Mouse (Mus musculus): ENCODE results near the gene Bag6.
A peak's percentile ranks its signal among the peaks of the same experiment; 100 is the strongest.
"Not testable (repeated sequence)": the region's sequence is repeated elsewhere in the genome, so short reads cannot be mapped to it uniquely, and the experiment has no call there.

The Bag6 gene

GRCm38 (mm10) chr17:35115046-35116019 lies 19.6 kb upstream of the Bag6 start, which contains the start of gene Ly6g5b:
Gene Ly6g5b (minus strand): TSS chr17:35115428.
- DNase-seq = no peak

- DNase-seq = no peak
Observed at GRCm38 (mm10) chr17:35120745-35121142, 14.2 kb upstream of the Bag6 start.

DNA sequence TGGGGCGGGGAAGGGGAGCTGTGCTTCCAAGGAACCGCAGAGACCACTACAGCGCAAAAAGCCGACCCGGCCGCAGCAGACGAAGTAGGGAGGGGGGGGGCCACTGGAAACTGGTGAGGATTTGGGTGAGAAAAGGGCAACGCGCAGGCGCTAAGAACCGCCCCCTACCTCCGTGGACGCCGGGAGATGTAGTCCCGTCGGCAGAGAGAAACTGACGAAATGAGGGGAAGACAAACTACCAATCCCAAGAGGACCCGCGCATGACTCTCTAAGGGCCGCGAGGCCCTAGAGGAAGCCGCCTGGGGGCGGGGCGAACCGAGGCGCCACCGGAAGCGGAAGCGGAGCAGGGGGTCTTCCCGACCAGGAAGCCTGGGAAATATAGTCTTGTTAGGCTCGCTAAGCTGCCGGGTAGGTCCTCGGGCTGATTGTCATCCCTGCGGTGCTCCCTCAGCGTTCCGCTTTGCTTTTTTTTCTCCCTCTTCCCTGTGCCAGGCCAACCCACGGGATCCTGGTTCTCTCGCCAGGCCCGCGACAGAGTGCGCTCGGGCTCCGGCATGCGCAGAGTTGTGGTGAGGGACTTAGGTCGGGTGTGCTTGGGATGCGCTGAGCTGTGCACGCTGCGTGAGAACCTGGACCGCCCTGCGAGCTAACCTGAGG lies 13.7 kb upstream of the Bag6 start, which contains the start of gene Gpank1:
TSS of gene Gpank1 (plus strand) at position 313 of the 657 bp plus-strand sequence.
- peak; percentile 99 for DNase-seq

GRCm38 (mm10) chr17:35121871-35122303 lies 13.1 kb upstream of the Bag6 start, which contains the start of gene Csnk2b:
Gene Csnk2b (minus strand): TSS chr17:35122053.
- DNase-seq = peak; percentile 74

DNA sequence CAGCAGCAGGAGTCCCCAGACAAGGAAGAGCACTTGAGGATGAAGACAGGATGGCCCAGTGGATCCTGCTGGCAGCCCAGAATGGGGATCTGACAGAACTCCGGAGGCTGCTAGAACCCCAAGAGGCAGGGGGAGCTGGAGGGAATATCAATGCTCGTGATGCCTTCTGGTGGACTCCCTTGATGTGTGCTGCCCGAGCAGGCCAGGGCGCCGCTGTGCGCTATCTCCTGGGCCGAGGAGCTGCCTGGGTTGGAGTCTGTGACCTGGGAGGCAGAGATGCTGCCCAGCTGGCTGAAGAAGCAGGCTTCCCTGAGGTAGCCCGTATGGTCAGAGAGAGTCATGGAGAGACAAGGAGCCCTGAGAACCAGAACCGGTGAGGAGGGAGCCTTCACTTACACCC lies 11.7 kb upstream of the Bag6 start:
- DNase-seq = not testable (repeated sequence)

DNA sequence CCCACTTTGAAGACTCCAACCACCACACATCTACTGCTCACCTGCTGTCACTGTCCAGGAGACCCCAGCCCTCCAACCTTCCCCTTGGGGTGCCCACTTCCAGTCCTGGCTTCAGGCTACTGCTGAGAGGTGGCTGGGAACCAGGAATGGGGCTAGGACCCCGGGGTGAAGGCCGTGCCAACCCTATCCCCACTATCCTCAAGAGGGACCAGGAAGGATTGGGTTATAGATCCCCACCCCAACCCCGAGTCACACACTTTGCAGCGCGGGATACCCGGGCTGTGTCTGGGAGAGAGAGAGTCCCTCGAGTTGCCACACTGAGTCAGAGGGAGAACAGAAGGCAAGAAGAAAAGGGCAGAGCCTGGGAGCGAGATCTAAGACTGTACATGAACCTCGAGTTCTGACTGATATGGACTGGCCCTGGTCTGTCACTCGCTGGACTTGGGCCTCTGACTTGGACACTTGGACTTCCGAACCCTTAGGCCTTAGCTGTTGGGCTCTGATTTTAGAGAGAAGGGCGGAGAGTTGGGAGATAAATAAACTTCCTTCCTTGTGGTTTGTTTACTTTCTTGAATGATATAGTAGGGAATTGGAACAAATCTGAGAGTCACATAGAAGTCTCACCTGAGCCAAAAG lies 10.6 kb upstream of the Bag6 start:
- DNase-seq = not testable (repeated sequence)

GRCm38 (mm10) chr17:35125081-35125480 lies 9.9 kb upstream of the Bag6 start:
- DNase-seq = no peak

DNA sequence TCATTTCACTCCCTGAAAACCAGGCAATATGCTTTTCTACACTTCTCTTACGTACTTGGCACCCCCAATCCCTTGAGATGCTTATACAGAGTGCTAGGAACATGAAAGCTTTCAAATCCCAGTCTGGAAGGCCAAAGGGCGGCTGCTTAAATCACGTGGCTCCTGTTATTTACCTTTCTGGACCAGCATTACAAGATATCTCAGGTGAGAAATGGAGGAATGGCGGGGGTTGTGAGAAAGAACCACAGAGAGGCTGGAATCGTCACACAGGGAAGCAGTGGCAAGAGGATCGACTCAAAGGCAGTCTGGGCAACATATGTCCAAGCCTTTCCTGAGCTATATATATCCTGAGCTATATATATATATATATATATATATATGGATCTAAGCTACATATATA lies 9.4 kb upstream of the Bag6 start:
- DNase-seq = no peak

GRCm38 (mm10) chr17:35126206-35126611 lies 8.8 kb upstream of the Bag6 start, which contains the start of gene D17H6S53E:
Gene D17H6S53E (plus strand): TSS chr17:35126373.
- DNase-seq = peak; percentile 73

GRCm38 (mm10) chr17:35127017-35127416 lies 8.0 kb upstream of the Bag6 start:
- no peak for DNase-seq

DNA sequence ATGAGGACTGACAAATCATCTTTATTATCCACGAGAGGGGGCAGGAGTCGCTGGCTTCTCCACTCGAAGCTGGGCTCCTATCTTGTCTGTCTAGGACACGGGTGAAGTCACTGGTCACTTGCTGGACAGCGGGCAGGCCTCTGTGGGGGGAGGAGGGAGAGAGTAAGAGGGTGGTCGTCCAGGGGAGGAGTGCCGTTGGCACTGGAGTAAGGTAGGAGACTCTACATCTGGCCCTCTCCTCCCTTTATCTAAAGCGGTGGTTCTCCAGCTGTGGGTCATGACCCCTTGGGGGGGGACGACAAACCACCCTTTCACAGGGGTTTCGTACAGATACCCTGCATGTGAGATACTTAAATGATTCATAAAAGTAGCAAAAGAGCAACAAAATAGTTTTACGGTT lies 6.0 kb upstream of the Bag6 start:
- DNase-seq = no peak

GRCm38 (mm10) chr17:35131038-35131437 lies 3.9 kb upstream of the Bag6 start:
- no peak for DNase-seq

GRCm38 (mm10) chr17:35131500-35132173 lies 3.3 kb upstream of the Bag6 start, which contains the start of gene Apom:
Gene Apom (minus strand): TSS chr17:35132050.
- DNase-seq = no peak

DNA sequence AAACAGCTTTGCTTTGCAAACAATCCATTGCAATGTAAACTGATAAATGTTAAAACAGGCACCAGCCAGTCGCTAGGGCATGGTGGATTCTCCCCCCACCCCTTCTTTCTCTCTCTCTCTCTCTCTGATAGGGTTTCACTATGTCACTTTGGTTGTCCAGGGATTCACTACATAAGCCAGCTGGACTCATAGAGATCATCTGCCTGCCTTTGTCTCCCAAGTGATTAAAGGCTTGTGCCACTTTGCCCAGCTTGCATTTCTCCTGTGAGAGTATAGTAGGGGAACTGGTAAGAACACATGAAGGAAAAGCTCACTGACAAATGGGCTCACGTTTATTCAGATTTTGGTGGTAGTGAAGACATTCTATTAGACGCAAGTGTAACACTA lies 2.8 kb upstream of the Bag6 start:
- no peak for DNase-seq

DNA sequence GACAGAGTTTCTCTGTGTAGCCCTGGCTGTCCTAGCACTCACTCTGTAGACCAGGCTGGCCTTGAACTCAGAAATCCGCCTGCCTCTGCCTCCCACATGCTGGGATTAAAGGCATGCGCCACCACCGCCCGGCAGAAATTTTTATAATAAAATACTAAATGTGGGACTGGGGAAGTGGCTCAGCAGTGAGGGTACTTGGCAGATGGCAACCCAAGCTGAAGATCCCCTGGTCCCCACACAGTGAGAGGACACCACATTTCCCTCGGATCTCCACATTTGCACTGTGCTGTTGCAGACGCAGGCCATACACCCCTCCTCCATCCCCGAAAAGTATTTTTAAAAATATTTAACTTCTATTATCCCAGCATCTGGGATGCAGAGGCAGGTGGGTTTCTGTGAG lies 1.5 kb upstream of the Bag6 start:
- DNase-seq = no peak

DNA sequence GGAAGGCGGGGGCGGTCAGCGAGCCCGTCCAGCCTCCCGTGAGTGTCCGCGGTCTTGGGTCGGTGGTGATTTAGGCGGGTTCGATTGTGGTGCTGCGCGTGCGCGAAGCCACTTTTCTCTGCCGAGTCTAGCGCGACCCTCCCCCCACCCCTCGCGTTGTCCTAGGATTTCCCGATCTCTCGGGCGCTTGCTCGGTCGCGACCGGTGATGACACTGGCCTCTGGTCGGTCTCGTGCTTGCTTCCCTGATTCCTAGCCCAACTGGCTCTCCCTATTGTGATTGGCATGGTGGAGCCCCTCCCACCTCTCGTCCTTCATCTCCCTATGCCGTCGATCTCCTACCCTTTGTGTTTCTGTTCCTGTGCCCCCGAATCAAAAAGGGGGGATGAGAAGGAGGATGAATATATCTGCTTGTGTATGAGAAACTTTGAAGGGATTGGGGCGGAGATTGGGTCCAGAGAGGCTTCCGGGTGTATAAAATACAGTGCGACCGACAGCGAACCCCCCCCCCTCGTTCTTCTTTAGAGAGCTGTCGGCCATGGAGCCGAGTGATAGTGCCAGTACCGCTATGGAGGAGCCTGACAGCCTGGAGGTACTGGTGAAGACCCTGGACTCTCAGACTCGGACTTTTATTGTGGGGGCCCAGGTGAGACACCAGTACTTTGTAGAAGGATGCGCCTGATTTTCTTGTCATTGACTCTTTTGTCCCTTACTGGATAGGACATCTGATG lies 778 bp downstream of the Bag6 start:
- DNase-seq = no peak

GRCm38 (mm10) chr17:35139269-35139668 lies 4.3 kb downstream of the Bag6 start:
- DNase-seq = no peak

- no peak for DNase-seq
Observed at GRCm38 (mm10) chr17:35140490-35140996, 5.6 kb downstream of the Bag6 start.

DNA sequence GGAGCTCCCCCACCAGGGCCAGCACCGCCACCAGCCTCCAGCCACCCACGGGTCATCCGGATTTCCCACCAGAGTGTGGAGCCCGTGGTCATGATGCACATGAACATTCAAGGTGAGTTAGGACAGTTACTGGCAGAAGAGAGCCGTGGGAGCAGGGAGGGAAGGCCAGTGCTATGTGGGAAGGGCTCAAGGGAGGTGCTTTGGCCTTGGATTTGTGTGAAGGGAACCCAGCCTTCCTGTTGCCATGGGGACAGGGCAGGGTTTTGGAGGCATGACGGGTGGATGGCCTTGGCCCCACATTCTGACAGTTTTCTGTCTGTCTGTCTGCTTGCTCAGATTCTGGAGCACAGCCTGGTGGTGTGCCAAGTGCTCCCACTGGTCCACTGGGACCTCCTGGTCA lies 7.0 kb downstream of the Bag6 start:
- no peak for DNase-seq

- no peak for DNase-seq
Observed at GRCm38 (mm10) chr17:35146139-35146538, 11.2 kb downstream of the Bag6 start.

DNA sequence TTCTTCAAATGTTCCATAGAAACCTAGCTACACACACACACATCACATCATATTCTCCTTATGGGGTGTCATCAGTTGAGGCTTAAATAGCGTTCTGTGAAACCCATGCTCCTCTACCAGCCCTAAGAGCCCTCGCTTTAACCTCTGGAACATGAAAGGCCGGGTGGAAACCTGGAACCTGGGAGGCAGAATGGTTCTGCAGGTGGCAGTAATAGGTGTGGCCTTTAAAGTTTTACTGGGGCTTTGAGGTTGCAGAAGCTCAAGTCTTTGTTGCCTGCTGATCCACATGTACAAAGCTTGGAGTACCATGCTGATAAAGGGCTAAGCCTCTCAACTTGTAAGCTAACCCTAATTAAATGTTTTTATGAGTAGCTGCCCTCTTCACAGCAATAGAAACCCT lies 12.4 kb downstream of the Bag6 start:
- DNase-seq = no peak

Measured in right cerebral cortex, adult 18-20 months (tissue).